Mouse (Mus musculus) Patski (cell line): ENCODE measurements around the gene Dcps. TPM values are rescaled to one million over a fixed set of nuclear protein-coding genes. Genes with fewer than 3 reads are reported as not detected.

ENCODE experiments used
- ATAC-seq: fragments of 100-300 bp; one replicate; pipeline ENCODE4 v1.8.0; 2021
- CTCF ChIA-PET: fragments of 350-600 bp; sonication (Branson Sonifier 250); formaldehyde crosslinking; loops from one replicate; lab custom pipeline; 2022; ENCODE audit warnings: inconsistent platforms; lab: Charles Lee
- POLR2A ChIA-PET: fragments of 350-600 bp; sonication (Branson Sonifier 250); formaldehyde crosslinking; loops from one replicate; lab custom pipeline; 2022; ENCODE audit warnings: antibody characterized with exemption, inconsistent platforms; lab: Charles Lee
- DNase-seq: peaks from one replicate; pipeline ENCODE4 v3.0.0-alpha.2; 2011; ENCODE audit warnings: low read depth, low spot score
- H3K27me3 ChIP-seq: fragments of 371-371 bp; one replicate; pipeline ENCODE4 v1.5.1; 2021
- CTCF ChIP-seq: fragments of 100-300 bp; IDR thresholded peaks from one replicate; pipeline ENCODE4 v1.5.1; 2021
- in situ Hi-C: fragments of 300-500 bp; cut with MboI; formaldehyde crosslinking; loops from 3 replicates; pipeline ENCODE4 v1.11.1; 2018; ENCODE audit warnings: low pct_unique_long_range_greater_than_20kb, mixed read lengths
- polyA plus RNA-seq: library from polyadenylated mRNA; unstranded; gene quantifications from one replicate; pipeline ENCODE4 v1.2.3, GENCODE M21; 2021

The Dcps gene
- polyA plus RNA-seq, 1 experiment from 2014 or later, result 58.1 TPM

DNA sequence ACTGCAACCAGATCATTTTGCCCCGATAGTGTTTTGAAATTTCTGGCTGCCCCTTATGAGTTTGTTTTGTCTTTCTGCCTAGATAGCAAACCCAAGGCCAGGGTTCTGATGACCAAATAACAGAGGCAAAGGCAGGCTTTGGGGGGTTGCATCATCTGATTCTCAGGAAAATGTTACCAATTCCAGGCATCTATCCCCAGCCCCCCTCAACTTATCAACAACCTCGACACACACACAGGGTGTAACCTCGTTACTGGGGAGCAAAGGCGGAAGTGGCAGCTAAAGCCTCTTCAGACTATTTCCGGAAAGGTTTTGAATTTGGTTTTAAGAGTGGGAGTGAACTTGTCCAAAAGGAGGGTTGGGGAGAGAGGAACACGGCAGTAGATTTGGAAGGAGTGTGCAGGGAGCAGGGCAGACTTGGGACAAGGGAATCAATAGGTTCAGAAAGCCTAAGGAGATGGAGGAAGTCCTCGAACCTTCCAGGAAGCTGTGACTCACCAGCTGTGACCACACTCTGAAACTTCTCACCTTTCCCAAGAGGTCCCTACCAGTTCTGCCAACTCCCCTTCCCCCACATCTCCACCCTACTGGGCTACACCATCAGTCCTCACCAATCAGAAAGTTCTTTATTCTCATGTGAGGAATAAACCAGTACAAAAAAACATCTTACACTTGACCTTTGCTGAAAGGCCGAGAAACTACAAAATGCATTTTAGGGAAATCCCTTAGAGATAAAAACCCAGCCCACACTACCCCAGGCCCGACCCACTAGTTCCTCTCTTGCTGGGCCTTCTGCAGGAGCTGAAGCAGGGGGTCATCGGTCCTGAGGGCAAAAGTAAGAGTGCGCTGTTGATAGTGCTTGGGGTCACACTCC is 51.8 kb downstream of the Dcps start:
- POLR2A ChIA-PET, result no interaction called here
- in situ Hi-C loops, result no loop called here
- DNase-seq, result no peak
- CTCF ChIA-PET, result no interaction called here
- no peak for TF ChIP-seq CTCF
- no peak for ATAC-seq
- no peaks in the 10 kb centered on the region for H3K27me3 ChIP-seq

DNA sequence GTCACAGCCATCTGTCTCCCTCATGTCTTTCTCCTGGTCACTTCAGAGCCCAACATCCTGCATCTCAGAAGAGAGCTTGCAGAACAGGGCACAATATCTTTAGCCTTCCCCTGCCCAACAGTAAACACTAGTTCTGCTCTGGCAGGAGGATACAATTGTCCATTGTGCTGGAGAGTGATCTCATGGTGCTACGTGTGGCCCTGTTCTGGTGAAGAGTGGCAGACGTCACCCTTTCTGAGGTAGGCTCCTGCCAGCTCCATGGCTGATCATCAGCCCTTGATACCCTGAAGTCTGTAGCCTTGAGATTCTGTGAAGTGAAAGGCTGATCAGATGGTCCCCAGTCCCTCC is 52.4 kb downstream of the Dcps start:
- ATAC-seq (no peak), DNase-seq (no peak)
- no peak for TF ChIP-seq CTCF
- CTCF ChIA-PET, result no interaction called here
- H3K27me3 ChIP-seq, result no peaks in the 10 kb centered on the region
- POLR2A ChIA-PET, result no interaction called here
- in situ Hi-C loops, result no loop called here

DNA sequence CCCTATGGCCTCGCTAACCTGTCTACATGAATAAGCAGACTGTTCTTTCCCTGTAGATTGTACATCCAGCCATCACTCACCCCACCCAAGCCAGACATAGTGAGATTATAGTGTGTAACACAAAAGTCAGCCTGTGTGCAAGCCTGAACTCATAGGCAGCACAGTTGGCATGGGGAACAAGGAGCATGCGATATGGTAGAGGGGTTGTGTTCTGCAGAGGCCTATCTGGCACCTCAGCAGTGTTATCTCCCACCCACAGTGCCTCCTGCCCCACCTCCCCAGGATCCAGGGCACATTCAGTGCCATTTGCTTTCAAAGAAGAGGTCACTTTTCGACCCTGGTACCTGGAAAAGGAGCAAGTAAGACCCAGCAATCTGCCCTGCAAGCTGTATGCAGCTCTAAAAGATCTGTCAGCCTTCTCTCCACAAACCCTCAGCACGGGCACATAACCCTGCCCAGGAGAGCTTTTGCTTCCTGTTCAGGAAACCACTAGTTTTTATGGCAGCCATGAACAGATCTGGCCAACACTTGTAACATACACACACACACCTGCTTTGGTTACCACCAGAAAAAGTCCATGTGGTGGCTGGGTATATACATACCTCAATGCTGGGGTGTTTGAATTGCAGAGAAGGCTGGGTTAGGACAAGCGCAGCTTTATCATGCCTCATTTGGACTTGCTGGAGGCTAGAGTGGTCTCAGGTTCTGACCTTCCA is 53.2 kb downstream of the Dcps start:
- CTCF ChIA-PET, result no interaction called here
- DNase-seq, result no peak
- POLR2A ChIA-PET, result no interaction called here
- TF ChIP-seq CTCF, result no peak
- ATAC-seq, result no peak
- in situ Hi-C loops, result no loop called here
- H3K27me3 ChIP-seq, result no peaks in the 10 kb centered on the region

DNA sequence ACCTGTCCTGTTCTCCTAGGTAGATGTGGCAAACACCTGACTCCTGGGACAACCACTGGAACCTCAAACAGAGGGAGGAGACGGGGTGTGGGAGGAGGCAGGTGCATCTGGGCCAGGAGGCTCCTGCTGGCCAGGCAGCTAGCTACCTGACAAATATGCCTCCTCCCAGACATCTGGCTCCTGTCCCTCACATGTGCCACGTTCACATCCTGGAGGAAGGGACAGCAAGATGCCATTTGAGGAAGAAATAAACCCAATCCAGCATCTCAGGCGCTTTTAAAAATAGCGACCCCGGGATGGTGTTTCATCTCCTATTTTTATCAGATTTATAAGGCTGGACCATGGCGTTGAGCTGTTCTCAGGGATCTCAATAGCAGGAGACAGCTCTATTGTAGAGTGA is 56.7 kb downstream of the Dcps start, which contains the start of gene St3gal4:
TSS of gene St3gal4 (minus strand) at position 101 of the 400 bp plus-strand sequence.
- TF ChIP-seq CTCF, result no peak
- CTCF ChIA-PET, result interaction anchor here (1.2 to 1.5 kb wide), 2 partner anchors 10 to 81 kb away, joined by 3 to 4 read pairs; partner anchors contain the start of genes Srpr and Tirap
- no peaks in the 10 kb centered on the region for H3K27me3 ChIP-seq
- in situ Hi-C loops, result loop anchor here (5.0 kb wide), 2 partner anchors 43 to 87 kb away; no protein-coding TSS in a partner anchor
- DNase-seq (no peak), ATAC-seq (no peak)
- POLR2A ChIA-PET, result interaction anchor here (0.5 kb wide), 1 partner anchor 85 kb away, joined by 3 read pairs; no protein-coding TSS in a partner anchor

DNA sequence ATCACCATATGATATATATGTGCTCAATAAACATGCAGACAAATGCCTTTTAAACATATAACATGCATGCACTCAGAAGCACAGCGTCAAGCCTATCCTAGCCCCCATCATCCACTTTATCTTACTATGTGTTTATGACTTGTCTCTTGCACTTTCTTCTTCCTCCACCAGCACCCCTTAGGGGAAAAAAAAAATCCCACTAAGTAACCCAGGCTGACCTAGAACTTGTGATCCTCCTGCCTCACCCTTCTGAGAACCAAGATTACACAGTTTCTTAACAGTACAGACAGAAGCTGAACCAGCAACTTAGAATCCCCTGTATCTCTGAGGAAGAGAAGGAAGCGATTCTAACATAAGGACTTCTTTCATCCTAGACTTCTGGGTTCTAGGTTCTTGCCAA is 57.3 kb downstream of the Dcps start:
- no peak for ATAC-seq
- TF ChIP-seq CTCF, result no peak
- in situ Hi-C loops, result loop anchor here (5.0 kb wide), 2 partner anchors 44 to 86 kb away; no protein-coding TSS in a partner anchor
- CTCF ChIA-PET, result interaction anchor here (1.0 to 1.2 kb wide), 2 partner anchors 11 to 38 kb away, joined by 4 read pairs; no protein-coding TSS in a partner anchor
- POLR2A ChIA-PET, result interaction anchor here (0.9 to 1.4 kb wide), 2 partner anchors 11 to 20 kb away, joined by 3 to 5 read pairs; no protein-coding TSS in a partner anchor
- no peaks in the 10 kb centered on the region for H3K27me3 ChIP-seq
- DNase-seq, result no peak

DNA sequence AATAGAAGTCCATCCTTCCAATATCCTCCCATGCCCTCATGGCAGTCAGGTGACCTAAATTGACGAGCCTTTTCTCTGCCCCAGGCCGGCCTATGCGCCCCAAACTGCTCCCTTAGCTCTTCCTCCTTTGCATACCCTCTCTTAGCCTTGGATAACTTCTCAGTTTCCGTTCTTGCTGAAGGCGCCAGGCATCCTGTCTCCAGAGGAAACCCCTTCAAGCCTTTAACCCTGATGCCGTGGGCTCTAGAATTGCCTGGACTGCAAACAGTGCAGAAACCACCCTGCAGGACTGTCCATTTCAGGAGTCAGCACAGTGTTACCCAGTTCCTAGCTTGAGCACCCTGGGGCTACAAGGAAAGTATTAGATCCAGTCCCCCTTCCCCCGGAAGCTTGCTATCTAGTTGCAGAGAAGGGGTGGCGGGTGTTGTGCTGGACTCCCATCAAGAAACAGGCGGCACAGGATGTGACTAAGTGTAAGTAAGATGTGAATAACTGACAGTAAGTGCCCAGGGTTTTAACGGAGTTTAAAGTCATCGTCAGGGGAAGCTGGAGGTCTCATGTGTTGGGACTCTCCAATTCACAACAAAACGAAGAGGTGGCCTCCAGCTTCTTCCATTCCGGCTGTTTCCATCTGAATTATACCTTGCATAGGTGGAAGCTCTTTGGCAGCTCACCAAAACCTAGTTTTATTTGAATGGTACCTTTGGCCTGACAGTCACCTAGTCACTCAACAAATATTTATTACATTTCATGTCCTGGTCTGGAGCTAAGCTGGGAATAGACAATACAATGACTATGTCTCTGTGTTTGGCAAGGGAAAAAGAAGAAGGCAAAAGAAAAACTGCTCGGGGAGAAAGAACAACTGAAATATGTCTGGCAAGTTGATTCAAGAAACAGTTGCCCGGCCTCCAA is 58.2 kb downstream of the Dcps start:
- TF ChIP-seq CTCF, result no peak
- ChIA-PET POLR2A (interaction anchor here (0.7 to 1.5 kb wide), 8 partner anchors 10 to 57 kb away, joined by 3 to 7 read pairs (median 4); no protein-coding TSS in a partner anchor), CTCF (interaction anchor here (1.0 kb wide), 1 partner anchor 38 kb away, joined by 4 read pairs; no protein-coding TSS in a partner anchor)
- no peak for DNase-seq
- in situ Hi-C loops, result loop anchor here (5.0 kb wide), 2 partner anchors 45 to 85 kb away; no protein-coding TSS in a partner anchor
- no peaks in the 10 kb centered on the region for H3K27me3 ChIP-seq
- peak; percentile 19 for ATAC-seq

DNA sequence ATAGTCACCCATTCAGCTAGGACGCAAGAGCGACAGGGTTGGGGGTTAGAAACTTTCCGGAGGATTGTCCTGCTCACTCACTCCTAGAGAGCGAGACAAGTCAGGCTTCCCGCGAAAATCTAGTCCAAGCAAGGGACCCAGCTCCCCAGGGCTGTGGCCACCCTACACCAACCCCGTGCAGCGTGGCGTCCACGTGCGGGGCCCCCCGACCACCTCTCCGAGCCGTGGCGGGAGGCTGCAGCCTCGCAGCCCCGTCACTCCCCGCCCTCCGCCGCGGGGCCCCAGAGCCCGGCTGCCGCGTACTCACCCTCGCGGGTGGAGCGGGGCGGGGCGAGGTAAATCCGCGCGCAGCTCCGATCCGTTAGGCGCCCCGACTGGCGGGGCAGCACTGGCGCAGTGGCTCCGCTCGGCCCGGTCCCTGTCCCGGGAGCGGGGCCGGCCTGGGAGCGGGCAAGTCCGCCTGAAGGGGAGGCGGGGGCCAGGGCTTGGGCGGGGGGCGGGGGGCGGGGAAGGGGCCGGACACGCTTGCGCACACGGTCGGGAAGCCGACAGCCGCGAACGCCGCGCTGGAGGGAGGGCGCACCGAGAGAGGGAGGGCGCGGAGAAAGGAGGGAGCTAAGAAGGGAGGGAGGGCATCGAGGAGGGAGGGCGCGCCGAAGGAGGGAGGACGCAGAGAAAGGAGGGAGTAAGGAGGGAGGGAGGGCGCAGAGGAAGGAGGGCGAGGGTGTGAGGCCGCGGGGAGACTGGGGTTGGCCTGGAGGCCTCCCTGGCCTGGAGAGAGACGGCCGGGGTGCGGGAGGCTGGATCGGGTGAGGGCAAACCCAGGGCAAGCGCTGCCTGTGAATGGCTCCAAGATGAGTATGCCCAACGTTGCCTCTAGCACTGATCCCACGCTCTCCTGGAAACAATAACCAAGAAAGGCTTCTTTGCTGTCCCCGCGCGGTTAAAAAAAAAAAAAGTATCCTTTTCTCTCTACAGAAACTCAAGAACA is 59.2 kb downstream of the Dcps start:
- CTCF ChIA-PET, result no interaction called here

DNA sequence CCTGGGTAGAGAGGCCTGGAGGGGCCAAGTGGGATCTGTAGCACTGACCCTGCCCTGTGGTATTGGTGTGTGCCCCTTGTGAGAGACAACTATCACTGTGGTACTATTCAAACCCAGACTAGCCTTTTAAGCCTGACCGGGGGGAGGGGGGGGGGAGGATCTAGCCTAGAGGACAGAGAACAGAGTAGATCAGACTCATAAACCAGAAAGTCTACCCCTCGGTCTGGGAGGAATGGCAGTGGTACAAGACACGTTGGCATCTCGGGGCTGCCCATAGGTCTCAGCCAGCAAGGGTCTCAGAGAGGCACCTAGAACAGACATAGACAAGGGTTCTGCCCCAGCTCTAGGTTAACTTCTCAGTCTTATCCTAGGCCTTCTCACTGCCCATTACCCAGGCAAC is 60.1 kb downstream of the Dcps start:
- ChIA-PET CTCF (interaction anchor here (2.1 kb wide), 1 partner anchor 10 kb away, joined by 5 read pairs; no protein-coding TSS in a partner anchor), POLR2A (interaction anchor here (1.2 kb wide), 2 partner anchors 15 to 80 kb away, joined by 3 to 4 read pairs; no protein-coding TSS in a partner anchor)
- ATAC-seq, result no peak
- DNase-seq, result no peak
- in situ Hi-C loops, result loop anchor here (5.0 kb wide), 2 partner anchors 46 to 84 kb away; no protein-coding TSS in a partner anchor
- TF ChIP-seq CTCF, result no peak
- H3K27me3 ChIP-seq, result no peaks in the 10 kb centered on the region

More for the DNA sequence above, 59.2 kb downstream of the Dcps start:
- POLR2A ChIA-PET, result interaction anchor here (0.7 to 1.5 kb wide), 9 partner anchors 11 to 80 kb away, joined by 3 to 7 read pairs (median 4); no protein-coding TSS in a partner anchor
- H3K27me3 ChIP-seq, result no peaks in the 10 kb centered on the region
- peak; percentile 77 for ATAC-seq
- no peak for TF ChIP-seq CTCF
- in situ Hi-C loops, result loop anchor here (5.0 kb wide), 2 partner anchors 46 to 84 kb away; no protein-coding TSS in a partner anchor
- no peak for DNase-seq
